Mouse (Mus musculus) brain, embryonic 14.5 days (tissue): Measurements from ENCODE around the gene Mdga1.

Experiments used
- CTCF ChIP-seq: fragments of 200-500 bp; IDR thresholded peaks from 2 replicates; pipeline ENCODE4 v1.5.1; 2012; ENCODE audit warnings: inconsistent platforms, mild to moderate bottlenecking, moderate library complexity, borderline replicate concordance; ENCODE audit not compliant: insufficient read depth, insufficient read length; ENCODE audit errors: extremely low read depth
- POLR2A ChIP-seq: fragments of 200-500 bp; IDR thresholded peaks from 2 replicates; pipeline ENCODE4 v1.6.1; 2012; ENCODE audit warnings: mild to moderate bottlenecking, inconsistent platforms, borderline replicate concordance; ENCODE audit not compliant: poor library complexity, insufficient read depth, insufficient read length, severe bottlenecking; ENCODE audit errors: extremely low read depth

DNA sequence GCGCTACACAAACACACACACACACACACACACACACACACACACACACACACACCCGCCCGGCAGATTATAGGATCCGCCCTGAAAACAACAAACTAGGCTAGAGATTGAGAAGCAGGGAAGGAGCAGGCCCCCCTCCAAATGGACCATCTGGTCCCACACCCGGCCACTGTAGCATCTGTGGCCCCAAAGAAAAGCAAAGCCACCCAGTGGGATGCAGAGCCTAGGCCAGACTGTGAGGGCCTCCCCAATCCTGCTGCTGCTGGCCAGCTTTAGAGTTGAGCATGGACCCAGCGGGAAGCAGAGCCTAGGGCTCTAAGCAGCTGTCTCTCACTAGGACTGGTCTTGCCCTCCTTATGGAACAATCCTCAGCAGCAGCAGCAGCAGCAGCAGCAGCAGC is 85.3 kb downstream of the Mdga1 start:
- no peak for TF ChIP-seq CTCF
- TF ChIP-seq POLR2A = no peak
